Mouse (Mus musculus) kidney, adult 9 months (tissue): ENCODE measurements around the gene Mrgpre.

ENCODE experiments used
- DNase-seq: peaks from one replicate; pipeline ENCODE4 v3.0.0; 2022

The Mrgpre gene

GRCm38 (mm10) chr7:143783996-143784829, at the start of gene Mrgpre:
Mrgpre (minus strand) TSS chr7:143784500.
- DNase-seq, result peak; percentile 83

GRCm38 (mm10) chr7:143833581-143834190, 49.4 kb upstream of the Mrgpre start:
- no peak for DNase-seq

GRCm38 (mm10) chr7:143832611-143833010, 48.3 kb upstream of the Mrgpre start:
- DNase-seq, result no peak

GRCm38 (mm10) chr7:143832196-143832595, 47.9 kb upstream of the Mrgpre start:
- DNase-seq, result no peak

GRCm38 (mm10) chr7:143830399-143830798, 46.1 kb upstream of the Mrgpre start:
- no peak for DNase-seq

- peak; percentile 97 for DNase-seq
Observed at GRCm38 (mm10) chr7:143829504-143830331, 45.4 kb upstream of the Mrgpre start.

GRCm38 (mm10) chr7:143826985-143827384, 42.7 kb upstream of the Mrgpre start:
- no peak for DNase-seq

GRCm38 (mm10) chr7:143823266-143823605, 38.9 kb upstream of the Mrgpre start:
- DNase-seq, result peak; percentile 31

- peak; percentile 100 for DNase-seq
Observed at GRCm38 (mm10) chr7:143822375-143823265, 38.3 kb upstream of the Mrgpre start, which contains the start of the genes Nadsyn1 and Dhcr7. Nadsyn1 (minus strand) TSS chr7:143822849. Dhcr7 (plus strand) TSS chr7:143823145.

- DNase-seq, result peak; percentile 47
Observed at GRCm38 (mm10) chr7:143821241-143821640, 36.9 kb upstream of the Mrgpre start.

- peak; percentile 38 for DNase-seq
Observed at GRCm38 (mm10) chr7:143819201-143819600, 34.9 kb upstream of the Mrgpre start.

GRCm38 (mm10) chr7:143808909-143809308, 24.6 kb upstream of the Mrgpre start:
- peak; percentile 34 for DNase-seq

- peak; percentile 40 for DNase-seq
Observed at GRCm38 (mm10) chr7:143805199-143805624, 20.9 kb upstream of the Mrgpre start.

- no peak for DNase-seq
Observed at GRCm38 (mm10) chr7:143801195-143802065, 17.1 kb upstream of the Mrgpre start.

GRCm38 (mm10) chr7:143800770-143801169, 16.5 kb upstream of the Mrgpre start:
- no peak for DNase-seq

- no peak for DNase-seq
Observed at GRCm38 (mm10) chr7:143798783-143799182, 14.5 kb upstream of the Mrgpre start.

- DNase-seq, result peak; percentile 77
Observed at GRCm38 (mm10) chr7:143793121-143793520, 8.8 kb upstream of the Mrgpre start.

- peak; percentile 71 for DNase-seq
Observed at GRCm38 (mm10) chr7:143792336-143792985, 8.2 kb upstream of the Mrgpre start.

GRCm38 (mm10) chr7:143783378-143783995, 813 bp downstream of the Mrgpre start:
- no peak for DNase-seq

GRCm38 (mm10) chr7:143777375-143777774, 6.9 kb downstream of the Mrgpre start:
- peak; percentile 52 for DNase-seq
